Mouse (Mus musculus): ENCODE measurements around the gene Hcfc2. TPM values are rescaled to one million over a fixed set of nuclear protein-coding genes. Genes with fewer than 3 reads are reported as not detected.

Hcfc2 gene
- total RNA-seq (2021), result 10 to 100 TPM; 46.7 to 51.5 TPM
- long read RNA-seq, experiment 1, partial matches to known transcripts, result 13 of 14 reads
- long read RNA-seq, experiment 1, other reads (novel, unspliced or antisense), result 1 of 14 reads
- long read RNA-seq, experiment 2, partial matches to known transcripts, result 14 of 16 reads
- long read RNA-seq, experiment 2, other reads (novel, unspliced or antisense), result 2 of 16 reads

- TF ChIP-seq CTCF (conservative IDR thresholded peaks at IDR 0.05), result no peak
- no peak for DNase-seq (ENCODE audit: low spot score in 2 of 2)
- Histone ChIP-seq H3K27ac (peak within 1 kb of the TSS; percentile 53), H3K4me3 (no peak within 1 kb of the TSS)
Observed at GRCm38 (mm10) chr10:82695956-82696355, at the start of gene Hcfc2. Gene Hcfc2 (plus strand): TSS chr10:82696160.

GRCm38 (mm10) chr10:82647205-82647811, 48.7 kb upstream of the Hcfc2 start:
- no peak overlapping the region for H3K4me3 ChIP-seq
- no peak for TF ChIP-seq CTCF (conservative IDR thresholded peaks at IDR 0.05)
- DNase-seq (ENCODE audit: low spot score in 2 of 2), result no peak
- 0 out of 2 replicates have a peak overlapping the region, but pooled peaks have one; percentile 29 for H3K27ac ChIP-seq

- H3K4me3 ChIP-seq, result no peak overlapping the region
- no peak for DNase-seq (ENCODE audit: low spot score in 2 of 2)
- no peak for TF ChIP-seq CTCF (conservative IDR thresholded peaks at IDR 0.05)
- H3K27ac ChIP-seq, result no peak overlapping the region
Observed at GRCm38 (mm10) chr10:82651221-82651620, 44.7 kb upstream of the Hcfc2 start.

- H3K4me3 ChIP-seq, result no peak overlapping the region
- no peak overlapping the region for H3K27ac ChIP-seq
- no peak for TF ChIP-seq CTCF (conservative IDR thresholded peaks at IDR 0.05)
- DNase-seq (ENCODE audit: low spot score in 2 of 2), result no peak
Observed at GRCm38 (mm10) chr10:82652625-82653024, 43.3 kb upstream of the Hcfc2 start.

- DNase-seq (ENCODE audit: low spot score in 2 of 2), result no peak
- Histone ChIP-seq H3K27ac (no peak overlapping the region), H3K4me3 (no peak overlapping the region)
- TF ChIP-seq CTCF (conservative IDR thresholded peaks at IDR 0.05), result no peak
Observed at GRCm38 (mm10) chr10:82654581-82654980, 41.4 kb upstream of the Hcfc2 start.

GRCm38 (mm10) chr10:82661820-82662219, 34.1 kb upstream of the Hcfc2 start:
- Histone ChIP-seq H3K4me3 (no peak overlapping the region), H3K27ac (peak overlapping the region; percentile 87)
- DNase-seq (ENCODE audit: low spot score in 2 of 2), result peak in 1 of 2 experiments; percentile 61
- TF ChIP-seq CTCF (conservative IDR thresholded peaks at IDR 0.05), result no peak

GRCm38 (mm10) chr10:82662267-82662990, 33.5 kb upstream of the Hcfc2 start:
- peak; percentile 69 to 75 for DNase-seq (ENCODE audit: low spot score in 2 of 2)
- no peak for TF ChIP-seq CTCF (conservative IDR thresholded peaks at IDR 0.05)
- Histone ChIP-seq H3K27ac (peak overlapping the region; percentile 87), H3K4me3 (no peak overlapping the region)

GRCm38 (mm10) chr10:82663289-82663688, 32.7 kb upstream of the Hcfc2 start:
- Histone ChIP-seq H3K27ac (peak overlapping the region; percentile 87), H3K4me3 (no peak overlapping the region)
- no peak for DNase-seq (ENCODE audit: low spot score in 2 of 2)
- TF ChIP-seq CTCF (conservative IDR thresholded peaks at IDR 0.05), result no peak

GRCm38 (mm10) chr10:82665951-82666350, 30.0 kb upstream of the Hcfc2 start:
- H3K27ac ChIP-seq, result peak overlapping the region; percentile 43; the same call in 1 of the 2 replicates
- no peak for DNase-seq (ENCODE audit: low spot score in 2 of 2)
- no peak overlapping the region for H3K4me3 ChIP-seq
- no peak for TF ChIP-seq CTCF (conservative IDR thresholded peaks at IDR 0.05)

- Histone ChIP-seq H3K4me3 (peak overlapping the region; percentile 34; the same call in 1 of the 2 replicates), H3K27ac (peak overlapping the region; percentile 72; the same call in 1 of the 2 replicates)
- peak; percentile 82 for TF ChIP-seq CTCF (conservative IDR thresholded peaks at IDR 0.05)
- peak; percentile 84 to 85 for DNase-seq (ENCODE audit: low spot score in 2 of 2)
Observed at GRCm38 (mm10) chr10:82666436-82667234, 29.3 kb upstream of the Hcfc2 start.

- TF ChIP-seq CTCF (conservative IDR thresholded peaks at IDR 0.05), result no peak
- DNase-seq (ENCODE audit: low spot score in 2 of 2), result no peak
- Histone ChIP-seq H3K27ac (no peak overlapping the region; the same call in 1 of the 2 replicates), H3K4me3 (no peak overlapping the region)
Observed at GRCm38 (mm10) chr10:82670205-82670604, 25.8 kb upstream of the Hcfc2 start.

GRCm38 (mm10) chr10:82676949-82677348, 19.0 kb upstream of the Hcfc2 start:
- peak overlapping the region; percentile 74 for H3K27ac ChIP-seq
- H3K4me3 ChIP-seq, result no peak overlapping the region
- TF ChIP-seq CTCF (conservative IDR thresholded peaks at IDR 0.05), result no peak

More at GRCm38 (mm10) chr10:82676949-82677348, 19.0 kb upstream of the Hcfc2 start:
- peak; percentile 53 to 70 for DNase-seq (ENCODE audit: low spot score in 2 of 2)
